Mouse (Mus musculus) hindbrain, embryonic 14.5 days (tissue): ENCODE results near the gene Pitx3. TPM values are rescaled to one million over a fixed set of nuclear protein-coding genes. Genes with fewer than 3 reads are reported as not detected.
A peak's percentile ranks its signal among the peaks of the same experiment; 100 is the strongest.

Experiments
- ATAC-seq: fragments of 200-750 bp; cut with Nextera tagmentation; 2 replicates; pipeline ENCODE4 v1.8.0; 2017; ENCODE audit warnings: moderate number of reproducible peaks, mild to moderate bottlenecking, moderate TSS enrichment, moderate library complexity; ENCODE audit not compliant: low FRiP score
- DNase-seq: peaks from one replicate; pipeline ENCODE4 v3.0.0-alpha.2; 2015; ENCODE audit warnings: low spot score
- H3K27ac ChIP-seq: fragments of 300-500 bp; sonication (generic); 2 replicates; pipeline ENCODE4 v1.5.1; 2014; ENCODE audit warnings: mild to moderate bottlenecking, moderate library complexity
- H3K27me3 ChIP-seq: fragments of 300-500 bp; sonication (generic); 2 replicates; pipeline ENCODE4 v1.6.1; 2014; ENCODE audit warnings: mild to moderate bottlenecking, low read length, mixed read lengths; ENCODE audit not compliant: control insufficient read depth, insufficient read depth
- H3K36me3 ChIP-seq: fragments of 300-500 bp; sonication (generic); replicated peaks from 2 replicates; pipeline ENCODE4 v1.6.1; 2014; ENCODE audit not compliant: control insufficient read depth, insufficient read depth
- H3K4me1 ChIP-seq: fragments of 300-500 bp; sonication (generic); replicated peaks from 2 replicates; pipeline ENCODE4 v1.6.1; 2014; ENCODE audit warnings: antibody characterized with exemption, low read length, mixed read lengths; ENCODE audit not compliant: control insufficient read depth, insufficient read depth
- H3K4me2 ChIP-seq: fragments of 300-500 bp; sonication (generic); replicated peaks from 2 replicates; pipeline ENCODE4 v1.6.1; 2014; ENCODE audit warnings: mild to moderate bottlenecking, moderate library complexity
- H3K4me3 ChIP-seq: fragments of 300-500 bp; sonication (generic); replicated peaks from 2 replicates; pipeline ENCODE4 v1.5.1; 2014; ENCODE audit warnings: mild to moderate bottlenecking, low read length
- H3K9ac ChIP-seq: fragments of 300-500 bp; sonication (generic); 2 replicates; pipeline ENCODE4 v1.6.1; 2014
- H3K9me3 ChIP-seq: fragments of 300-500 bp; sonication (generic); 2 replicates; pipeline ENCODE4 v1.6.1; 2016; ENCODE audit warnings: low read length; ENCODE audit not compliant: control insufficient read depth
- WGBS: fragments of 180-500 bp; shearing (Covaris S2); extraction: QIAGEN DNeasy Blood & Tissue Kit; methylation state at CpG from one replicate; pipeline ENCODE4 v1.1.7; 2014; 5-methylcytosine and 5-hydroxymethylcytosine counted together
- polyA plus RNA-seq: library from polyadenylated mRNA; unstranded; fragments of >200 nt; fragmentation: Nextera tagmentation; extraction: Ambion mirVana; gene quantifications from 2 replicates; pipeline ENCODE4 v1.2.1, GENCODE M21; 2014

Pitx3 gene
- polyA plus RNA-seq, 1 experiment from 2014 or later = not detected

- Histone ChIP-seq H3K4me3 (no peak overlapping the region), H3K9me3 (no peaks in the 10 kb centered on the region), H3K9ac (no peak overlapping the region), H3K4me1 (no peaks in the 10 kb centered on the region), H3K27ac (no peak overlapping the region), H3K4me2 (no peak overlapping the region), H3K36me3 (no peaks in the 10 kb centered on the region), H3K27me3 (no peaks in the 10 kb centered on the region)
- DNase-seq (no peak), ATAC-seq (no peak)
- WGBS = 95% methylated on average over 2 of the region's 2 CpGs
Observed at GRCm38 (mm10) chr19:46094144-46094543, 54.0 kb downstream of the Pitx3 start.

GRCm38 (mm10) chr19:46091641-46092040, 56.5 kb downstream of the Pitx3 start:
- DNase-seq (no peak), ATAC-seq (no peak)
- no peaks in the 10 kb centered on the region for H3K9me3 ChIP-seq
- H3K4me1 ChIP-seq = no peaks in the 10 kb centered on the region
- H3K36me3 ChIP-seq = no peaks in the 10 kb centered on the region
- no peak overlapping the region for H3K4me3 ChIP-seq
- H3K9ac ChIP-seq = no peak overlapping the region
- H3K4me2 ChIP-seq = no peak overlapping the region
- 92% methylated on average over 4 of the region's 4 CpGs for WGBS
- H3K27ac ChIP-seq = no peak overlapping the region
- H3K27me3 ChIP-seq = no peaks in the 10 kb centered on the region

DNA sequence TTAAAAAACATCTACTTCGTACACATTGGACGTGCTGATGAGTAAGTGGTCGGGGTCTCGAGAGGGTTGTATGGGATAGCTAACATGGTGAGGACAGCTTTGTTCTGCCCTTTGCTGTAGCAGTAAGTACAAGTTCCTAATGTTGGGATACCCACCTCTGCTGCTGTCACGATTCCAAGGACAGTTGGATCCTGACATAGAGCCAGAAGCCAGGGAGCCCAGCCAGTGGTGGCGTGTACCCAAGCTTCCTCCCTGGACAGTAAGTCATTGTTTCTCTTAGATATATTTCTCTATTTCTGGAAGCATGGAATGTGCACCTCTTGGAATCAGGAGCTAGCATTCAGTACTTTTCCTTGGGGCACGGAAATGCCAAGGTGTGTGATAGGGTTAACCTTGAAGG, 60.3 kb downstream of the Pitx3 start:
- H3K9me3 ChIP-seq = no peaks in the 10 kb centered on the region
- H3K4me1 ChIP-seq = no peaks in the 10 kb centered on the region
- H3K36me3 ChIP-seq = peaks cover 29% of the 10 kb centered on the region
- 85% methylated on average over 7 of the region's 7 CpGs for WGBS
- H3K9ac ChIP-seq = no peak overlapping the region
- no peaks in the 10 kb centered on the region for H3K27me3 ChIP-seq
- no peak overlapping the region for H3K27ac ChIP-seq
- ATAC-seq (no peak), DNase-seq (no peak)
- no peak overlapping the region for H3K4me2 ChIP-seq
- no peak overlapping the region for H3K4me3 ChIP-seq

GRCm38 (mm10) chr19:46086337-46086736, 61.8 kb downstream of the Pitx3 start:
- H3K4me1 ChIP-seq = no peaks in the 10 kb centered on the region
- no peak overlapping the region for H3K27ac ChIP-seq
- 53% methylated on average over 3 of the region's 3 CpGs for WGBS
- H3K27me3 ChIP-seq = no peaks in the 10 kb centered on the region
- no peak for ATAC-seq
- H3K9me3 ChIP-seq = no peaks in the 10 kb centered on the region
- no peak overlapping the region for H3K9ac ChIP-seq
- H3K4me3 ChIP-seq = no peak overlapping the region
- DNase-seq = peak; percentile 72
- H3K4me2 ChIP-seq = no peak overlapping the region
- H3K36me3 ChIP-seq = peaks cover 44% of the 10 kb centered on the region

Other genes starting within 250 kb of the Pitx3 start
- 17.7 and 18.7 TPM in 2 replicates for gene Armh3, start 149.8 kb downstream of the Pitx3 start, polyA plus RNA-seq
- 2.9 and 3.1 TPM in 2 replicates for gene Hps6, start 144.8 kb downstream of the Pitx3 start, polyA plus RNA-seq
- gene Pprc1, start 103.4 kb downstream of the Pitx3 start, polyA plus RNA-seq = 19.1 and 29.6 TPM in 2 replicates
- 92.2 and 95.4 TPM in 2 replicates for gene Ldb1, start 103.1 kb downstream of the Pitx3 start, polyA plus RNA-seq
- 58.1 and 63.2 TPM in 2 replicates for gene Nolc1, start 72.5 kb downstream of the Pitx3 start, polyA plus RNA-seq
- not detected in 2 replicates for gene Elovl3, start 16.4 kb downstream of the Pitx3 start, polyA plus RNA-seq
- 64.5 and 68.3 TPM in 2 replicates for gene Gbf1, start 4.2 kb upstream of the Pitx3 start, polyA plus RNA-seq
- gene Nfkb2, start 156.0 kb upstream of the Pitx3 start, polyA plus RNA-seq = 1.9 and 2.8 TPM in 2 replicates
- gene Psd, start 178.8 kb upstream of the Pitx3 start, polyA plus RNA-seq = 131 and 152 TPM in 2 replicates
- gene Fbxl15, start 179.9 kb upstream of the Pitx3 start, polyA plus RNA-seq = 45.5 and 49.1 TPM in 2 replicates
- 318 and 321 TPM in 2 replicates for gene Cuedc2, start 190.4 kb upstream of the Pitx3 start, polyA plus RNA-seq
- 9.9 and 10.0 TPM in 2 replicates for gene Mfsd13a, start 192.8 kb upstream of the Pitx3 start, polyA plus RNA-seq
- gene 2310034G01Rik, start 202.0 kb upstream of the Pitx3 start, polyA plus RNA-seq = 2.5 and 2.8 TPM in 2 replicates
- 327 and 382 TPM in 2 replicates for gene Actr1a, start 247.4 kb upstream of the Pitx3 start, polyA plus RNA-seq
- 23.0 and 24.1 TPM in 2 replicates for gene Sufu, start 248.6 kb upstream of the Pitx3 start, polyA plus RNA-seq